16 mouse cellular contexts compared by ENCODE assay signal in genomic region chr3:107953906-107954305, GRCm38 (mm10). TPM values are rescaled to one million over a fixed set of nuclear protein-coding genes. Genes with fewer than 3 reads are reported as not detected.
DNase-seq lines count a peak whose midpoint lies in the region; ATAC-seq and TF ChIP-seq lines count a peak whose summit lies in the region.
"Had no signal": no experiment of that assay in that cellular context is flagged by ENCODE, and none has a peak within 500 bp of the region (broad histone marks: within the 10 kb centered on the region; RNA-seq: fewer than 3 reads in every experiment).

No protein-coding gene starts in this region.

- no peaks in the 10 kb centered on the region for H3K4me1 ChIP-seq in hindbrain, embryonic 14.5 days (replicated peaks; ENCODE audit: control insufficient read depth, insufficient read depth, low read length)
- no peaks in the 10 kb centered on the region for H3K4me1 ChIP-seq in hindbrain, embryonic 11.5 days (replicated peaks; ENCODE audit: control insufficient read depth, insufficient read depth, low read length)
- H3K4me1 ChIP-seq in lung, embryonic 16.5 days (replicated peaks; ENCODE audit: control insufficient read depth, insufficient read depth, low read length) = peaks cover 3% of the 10 kb centered on the region; the same call in 1 of the 2 replicates
- H3K4me1 ChIP-seq in lung, adult 2 months (ENCODE audit: control insufficient read depth, insufficient read depth, low read length) = peaks cover 3% of the 10 kb centered on the region; the same call in 1 of the 2 replicates
- H3K4me1 ChIP-seq in hindbrain, postnatal 0 days (ENCODE audit: insufficient read depth, low read length) = peaks cover 3% of the 10 kb centered on the region; the same call in 1 of the 2 replicates
- H3K4me1 ChIP-seq: heart, embryonic 13.5 days; liver, embryonic 13.5 days had no signal

- peak; percentile 53; the same call in 1 of the 2 replicates for ATAC-seq in hindbrain, embryonic 14.5 days (ENCODE audit: low FRiP score)
- ATAC-seq in hindbrain, embryonic 11.5 days (ENCODE audit: low FRiP score) = no peak
- ATAC-seq in lung, embryonic 16.5 days (ENCODE audit: low read depth) = 0 out of 2 replicates have a peak, but pooled peaks have one; percentile 28
- ATAC-seq in hindbrain, postnatal 0 days = peak; percentile 33
- ATAC-seq: activated CD4-positive, CD25-positive, alpha-beta regulatory T cell, adult 4 months had no signal

- H3K4me2 ChIP-seq in hindbrain, embryonic 14.5 days (replicated peaks) = no peak overlapping the region
- no peak overlapping the region for H3K4me2 ChIP-seq in hindbrain, embryonic 11.5 days (replicated peaks; ENCODE audit: low read depth, low read length)
- no peak overlapping the region for H3K4me2 ChIP-seq in lung, embryonic 16.5 days (ENCODE audit: low read depth, low read length)
- no peak overlapping the region for H3K4me2 ChIP-seq in hindbrain, postnatal 0 days (ENCODE audit: low read depth, low read length)
- H3K4me2 ChIP-seq: heart, embryonic 13.5 days; liver, embryonic 13.5 days had no signal

- no peaks in the 10 kb centered on the region for H3K27me3 ChIP-seq in hindbrain, embryonic 14.5 days (ENCODE audit: control insufficient read depth, insufficient read depth, low read length)
- no peaks in the 10 kb centered on the region for H3K27me3 ChIP-seq in hindbrain, embryonic 11.5 days (ENCODE audit: control insufficient read depth, insufficient read depth, low read length)
- no peaks in the 10 kb centered on the region; the same call in 1 of the 2 replicates for H3K27me3 ChIP-seq in lung, embryonic 16.5 days (ENCODE audit: control insufficient read depth, insufficient read depth, low read depth, low read length)
- H3K27me3 ChIP-seq in hindbrain, postnatal 0 days (ENCODE audit: insufficient read depth, low read length) = no peaks in the 10 kb centered on the region
- H3K27me3 ChIP-seq: liver, embryonic 13.5 days had no signal

- no peak overlapping the region for H3K4me3 ChIP-seq in hindbrain, embryonic 14.5 days (replicated peaks; ENCODE audit: low read length)
- H3K4me3 ChIP-seq in hindbrain, embryonic 11.5 days (ENCODE audit: low read depth, low read length) = no peak overlapping the region
- H3K4me3 ChIP-seq in lung, embryonic 16.5 days (ENCODE audit: low read length) = no peak overlapping the region
- H3K4me3 ChIP-seq in lung, adult 2 months (replicated peaks; ENCODE audit: extremely low read depth, low read depth, low read length) = no peak overlapping the region
- H3K4me3 ChIP-seq in hindbrain, postnatal 0 days (ENCODE audit: low read length) = no peak overlapping the region
- H3K4me3 ChIP-seq: erythroblast, embryonic 14.5 days; heart, embryonic 13.5 days; liver, embryonic 13.5 days; megakaryocyte, embryonic 14.5 days had no signal

- no peak for TF ChIP-seq CTCF in lung, adult 2 months (IDR thresholded peaks at IDR 0.05; ENCODE audit: insufficient read depth, low read length)
- no peak for TF ChIP-seq CTCF in hindbrain, postnatal 0 days (IDR thresholded peaks at IDR 0.05; ENCODE audit: low read depth)

- H3K36me3 ChIP-seq in hindbrain, embryonic 14.5 days (replicated peaks; ENCODE audit: control insufficient read depth, insufficient read depth) = no peaks in the 10 kb centered on the region
- H3K36me3 ChIP-seq in hindbrain, embryonic 11.5 days (ENCODE audit: control insufficient read depth, insufficient read depth, low read length) = no peaks in the 10 kb centered on the region
- no peaks in the 10 kb centered on the region for H3K36me3 ChIP-seq in lung, embryonic 16.5 days (ENCODE audit: control insufficient read depth, insufficient read depth, low read length)
- no peaks in the 10 kb centered on the region for H3K36me3 ChIP-seq in hindbrain, postnatal 0 days (ENCODE audit: insufficient read depth, low read length)
- H3K36me3 ChIP-seq: heart, embryonic 13.5 days; liver, embryonic 13.5 days had no signal

- H3K9ac ChIP-seq in hindbrain, embryonic 14.5 days = no peak overlapping the region
- H3K9ac ChIP-seq in hindbrain, embryonic 11.5 days (ENCODE audit: low read depth, low read length) = no peak overlapping the region
- H3K9ac ChIP-seq in lung, embryonic 16.5 days (ENCODE audit: low read length) = no peak overlapping the region
- no peak overlapping the region for H3K9ac ChIP-seq in hindbrain, postnatal 0 days (replicated peaks; ENCODE audit: low read length)
- H3K9ac ChIP-seq: heart, embryonic 13.5 days; liver, embryonic 13.5 days had no signal

- WGBS in hindbrain, embryonic 14.5 days = 87% methylated on average over 5 of the region's 5 CpGs
- WGBS in hindbrain, embryonic 11.5 days = 83% methylated on average over 5 of the region's 5 CpGs
- WGBS in lung, embryonic 16.5 days = 77% methylated on average over 5 of the region's 5 CpGs
- WGBS in lung, adult 2 months = 77% methylated on average over 5 of the region's 5 CpGs
- WGBS in hindbrain, postnatal 0 days = 71% methylated on average over 5 of the region's 5 CpGs

- peak; percentile 82 to 87 for DNase-seq in adrenal gland, adult (ENCODE audit: inconsistent age in 2 of 2, low spot score in 1 of 2)
- no peak for DNase-seq in adrenal gland, postnatal 4 days (ENCODE audit: low spot score in 2 of 2)
- no peak for DNase-seq in hindbrain, embryonic 14.5 days (ENCODE audit: low spot score)
- no peak for DNase-seq in hindbrain, embryonic 11.5 days (ENCODE audit: low spot score)
- no peak for DNase-seq in lung, adult 2 months
- DNase-seq in hindbrain, postnatal 0 days (ENCODE audit: low spot score) = peak; percentile 19
- DNase-seq in Muller cell, postnatal 12 days (ENCODE audit: inconsistent ontology term) = no peak

- no peak for TF ChIP-seq POLR2A in lung, adult 2 months (IDR thresholded peaks at IDR 0.05; ENCODE audit: borderline replicate concordance, extremely low read depth, low read depth, low read length)

- H3K9me3 ChIP-seq in hindbrain, embryonic 14.5 days (ENCODE audit: control insufficient read depth, low read length) = no peaks in the 10 kb centered on the region
- no peaks in the 10 kb centered on the region for H3K9me3 ChIP-seq in hindbrain, embryonic 11.5 days (ENCODE audit: control insufficient read depth, low read length)
- no peaks in the 10 kb centered on the region for H3K9me3 ChIP-seq in lung, embryonic 16.5 days (ENCODE audit: control insufficient read depth, low read length)
- no peaks in the 10 kb centered on the region for H3K9me3 ChIP-seq in hindbrain, postnatal 0 days (ENCODE audit: low read length)
- H3K9me3 ChIP-seq: heart, embryonic 13.5 days; liver, embryonic 13.5 days had no signal

- H3K27ac ChIP-seq in hindbrain, embryonic 14.5 days = no peak overlapping the region
- H3K27ac ChIP-seq in hindbrain, embryonic 11.5 days (ENCODE audit: low read depth, low read length) = no peak overlapping the region
- no peak overlapping the region for H3K27ac ChIP-seq in lung, embryonic 16.5 days (ENCODE audit: low read length)
- peak overlapping the region; percentile 60; the same call in 1 of the 2 replicates for H3K27ac ChIP-seq in hindbrain, postnatal 0 days
- H3K27ac ChIP-seq: heart, embryonic 13.5 days; liver, embryonic 13.5 days had no signal

RNA-seq across cellular contexts. Expression of gene Gstm6, which starts 10.4 kb away (rescaled TPM):
- total RNA-seq in adrenal gland, postnatal 4 days (2021) = 10 to 100 TPM in 1 of 2 experiments, 1 to 10 TPM in 1; 9.0 to 11.0 TPM
- 8.1 and 9.3 TPM in 2 replicates for polyA plus RNA-seq in hindbrain, embryonic 14.5 days (2014; fragmentation: Nextera tagmentation; extraction: Ambion mirVana)
- polyA plus RNA-seq in hindbrain, embryonic 11.5 days (2014; fragmentation: Nextera tagmentation; extraction: Ambion mirVana) = 6.6 and 7.6 TPM in 2 replicates
- polyA plus RNA-seq in lung, embryonic 16.5 days (2015; fragmentation: Nextera tagmentation; extraction: Ambion mirVana) = 3.9 and 4.1 TPM in 2 replicates
- polyA plus RNA-seq in lung, adult 2 months (2012; rRNA removed) = 3.5 and 6.9 TPM in 2 replicates
- 8.7 and 18.9 TPM in 2 replicates for total RNA-seq in hindbrain, postnatal 0 days (2014; rRNA removed)
- 12.6 and 15.5 TPM in 2 replicates for polyA plus RNA-seq in hindbrain, postnatal 0 days (2015; fragmentation: Nextera tagmentation; extraction: Ambion mirVana)
- polyA plus RNA-seq: activated CD4-positive, CD25-positive, alpha-beta regulatory T cell, adult 4 months; erythroblast, embryonic 14.5 days had no signal

RNA-seq across cellular contexts. Expression of gene Gstm3, which starts 15.2 kb away (rescaled TPM):
- total RNA-seq in adrenal gland, postnatal 4 days (2021) = under 1 TPM in 1 of 2 experiments, not detected in 1; 0.31 TPM
- not detected in 2 replicates for polyA plus RNA-seq in hindbrain, embryonic 14.5 days (2014; fragmentation: Nextera tagmentation; extraction: Ambion mirVana)
- not detected in 2 replicates for polyA plus RNA-seq in hindbrain, embryonic 11.5 days (2014; fragmentation: Nextera tagmentation; extraction: Ambion mirVana)
- polyA plus RNA-seq in lung, embryonic 16.5 days (2015; fragmentation: Nextera tagmentation; extraction: Ambion mirVana) = 0.11 and 0.44 TPM in 2 replicates
- polyA plus RNA-seq in lung, adult 2 months (2012; rRNA removed) = 0.65 and 3.1 TPM in 2 replicates
- not detected in 2 replicates for total RNA-seq in hindbrain, postnatal 0 days (2014; rRNA removed)
- 0.15 TPM in 1 of 2 replicates, not detected in the other for polyA plus RNA-seq in hindbrain, postnatal 0 days (2015; fragmentation: Nextera tagmentation; extraction: Ambion mirVana)
- total RNA-seq: heart, postnatal 4 days had no signal
- polyA plus RNA-seq: activated CD4-positive, CD25-positive, alpha-beta regulatory T cell, adult 4 months; heart, embryonic 13.5 days; limb, embryonic 11.5 days; spleen, adult 2 months had no signal

RNA-seq across cellular contexts. Expression of gene Gstm7, which starts 22.3 kb away (rescaled TPM):
- total RNA-seq in adrenal gland, postnatal 4 days (2021) = 10 to 100 TPM; 68.4 to 78.5 TPM
- polyA plus RNA-seq in hindbrain, embryonic 14.5 days (2014; fragmentation: Nextera tagmentation; extraction: Ambion mirVana) = 45.8 and 54.6 TPM in 2 replicates
- 58.3 and 64.9 TPM in 2 replicates for polyA plus RNA-seq in hindbrain, embryonic 11.5 days (2014; fragmentation: Nextera tagmentation; extraction: Ambion mirVana)
- 11.0 and 12.3 TPM in 2 replicates for polyA plus RNA-seq in lung, embryonic 16.5 days (2015; fragmentation: Nextera tagmentation; extraction: Ambion mirVana)
- 5.7 and 12.6 TPM in 2 replicates for polyA plus RNA-seq in lung, adult 2 months (2012; rRNA removed)
- 29.8 and 41.1 TPM in 2 replicates for total RNA-seq in hindbrain, postnatal 0 days (2014; rRNA removed)
- 39.0 and 39.7 TPM in 2 replicates for polyA plus RNA-seq in hindbrain, postnatal 0 days (2015; fragmentation: Nextera tagmentation; extraction: Ambion mirVana)
- polyA plus RNA-seq: erythroblast, embryonic 14.5 days had no signal

RNA-seq across cellular contexts. Expression of gene Gstm2, which starts 32.3 kb away (rescaled TPM):
- 100 to 1,000 TPM; 134 to 153 TPM for total RNA-seq in adrenal gland, postnatal 4 days (2021)
- polyA plus RNA-seq in hindbrain, embryonic 14.5 days (2014; fragmentation: Nextera tagmentation; extraction: Ambion mirVana) = 7.9 and 8.4 TPM in 2 replicates
- 23.1 and 23.2 TPM in 2 replicates for polyA plus RNA-seq in hindbrain, embryonic 11.5 days (2014; fragmentation: Nextera tagmentation; extraction: Ambion mirVana)
- polyA plus RNA-seq in lung, embryonic 16.5 days (2015; fragmentation: Nextera tagmentation; extraction: Ambion mirVana) = 166 and 173 TPM in 2 replicates
- polyA plus RNA-seq in lung, adult 2 months (2012; rRNA removed) = 183 and 285 TPM in 2 replicates
- total RNA-seq in hindbrain, postnatal 0 days (2014; rRNA removed) = 5.3 and 6.1 TPM in 2 replicates
- 18.7 and 20.0 TPM in 2 replicates for polyA plus RNA-seq in hindbrain, postnatal 0 days (2015; fragmentation: Nextera tagmentation; extraction: Ambion mirVana)
- polyA plus RNA-seq: activated CD4-positive, CD25-positive, alpha-beta regulatory T cell, adult 4 months; erythroblast, embryonic 14.5 days had no signal

RNA-seq across cellular contexts. Expression of gene Gstm5, which starts 58.3 kb away (rescaled TPM):
- 10 to 100 TPM; 39.7 to 41.1 TPM for total RNA-seq in adrenal gland, postnatal 4 days (2021)
- polyA plus RNA-seq in hindbrain, embryonic 14.5 days (2014; fragmentation: Nextera tagmentation; extraction: Ambion mirVana) = 255 and 259 TPM in 2 replicates
- polyA plus RNA-seq in hindbrain, embryonic 11.5 days (2014; fragmentation: Nextera tagmentation; extraction: Ambion mirVana) = 236 and 261 TPM in 2 replicates
- 106 and 109 TPM in 2 replicates for polyA plus RNA-seq in lung, embryonic 16.5 days (2015; fragmentation: Nextera tagmentation; extraction: Ambion mirVana)
- polyA plus RNA-seq in lung, adult 2 months (2012; rRNA removed) = 8.4 and 15.3 TPM in 2 replicates
- total RNA-seq in hindbrain, postnatal 0 days (2014; rRNA removed) = 164 and 179 TPM in 2 replicates
- polyA plus RNA-seq in hindbrain, postnatal 0 days (2015; fragmentation: Nextera tagmentation; extraction: Ambion mirVana) = 383 and 384 TPM in 2 replicates
- polyA plus RNA-seq: activated CD4-positive, CD25-positive, alpha-beta regulatory T cell, adult 4 months had no signal

Comparison
In these comparisons a context has a peak if more than half of its experiments do, and no peak if none do; other contexts are left out.
1. DNase-seq: peak in adrenal gland, adult (2 of 2) and hindbrain, postnatal 0 days (single experiment); none in adrenal gland, postnatal 4 days (0 of 2), hindbrain, embryonic 14.5 days (single experiment), hindbrain, embryonic 11.5 days (single experiment), lung, adult 2 months (single experiment) and Muller cell, postnatal 12 days (single experiment).